Mouse (Mus musculus): Measurements from ENCODE around the gene Olfr418.
"Not testable (repeated sequence)": the region's sequence is repeated elsewhere in the genome, so short reads cannot be mapped to it uniquely, and the experiment has no call there.

Olfr418 gene

DNA sequence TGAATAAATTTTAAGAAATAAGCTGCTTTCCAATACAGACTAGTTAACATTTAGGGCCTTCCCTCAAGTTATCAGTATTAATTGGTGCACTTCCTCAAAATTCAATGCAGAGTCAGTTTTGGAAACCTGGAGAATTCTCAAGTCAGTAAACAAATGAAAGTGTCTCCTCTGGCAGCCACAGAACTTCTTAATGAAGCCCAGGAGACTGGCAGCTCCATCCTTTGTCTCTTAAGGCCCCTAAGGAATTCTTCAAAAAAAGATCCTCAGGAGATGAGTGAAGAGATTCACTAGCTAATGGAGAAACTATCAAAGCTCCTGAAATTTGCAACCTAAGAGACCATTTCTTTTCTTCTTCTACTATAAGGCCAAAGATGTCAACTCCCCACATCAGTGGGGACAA lies at the start of gene Olfr418:
Gene Olfr418 (plus strand): TSS at position 301 of the 400 bp plus-strand sequence.
- no peak for DNase-seq (ENCODE audit: low read depth, low spot score)

DNA sequence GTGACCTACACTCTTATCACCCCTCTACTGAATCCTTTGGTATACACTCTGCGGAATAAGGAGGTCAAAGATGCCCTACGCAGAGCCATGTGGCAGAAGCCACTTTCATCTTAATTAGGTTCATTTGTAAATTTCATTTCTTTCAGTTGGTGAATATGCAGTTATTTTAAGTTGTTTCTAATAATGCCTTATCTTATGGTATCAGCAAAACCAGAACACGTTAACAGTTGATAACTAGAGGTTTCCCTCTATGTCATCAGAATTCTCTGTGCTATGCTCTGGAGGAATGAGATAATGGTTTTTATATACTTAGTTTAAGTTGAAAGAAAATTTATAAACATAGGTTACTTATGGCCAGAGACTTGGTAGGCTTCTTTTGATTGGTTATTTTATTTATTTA lies 49.3 kb upstream of the Olfr418 start:
- DNase-seq (ENCODE audit: low read depth, low spot score) = no peak

DNA sequence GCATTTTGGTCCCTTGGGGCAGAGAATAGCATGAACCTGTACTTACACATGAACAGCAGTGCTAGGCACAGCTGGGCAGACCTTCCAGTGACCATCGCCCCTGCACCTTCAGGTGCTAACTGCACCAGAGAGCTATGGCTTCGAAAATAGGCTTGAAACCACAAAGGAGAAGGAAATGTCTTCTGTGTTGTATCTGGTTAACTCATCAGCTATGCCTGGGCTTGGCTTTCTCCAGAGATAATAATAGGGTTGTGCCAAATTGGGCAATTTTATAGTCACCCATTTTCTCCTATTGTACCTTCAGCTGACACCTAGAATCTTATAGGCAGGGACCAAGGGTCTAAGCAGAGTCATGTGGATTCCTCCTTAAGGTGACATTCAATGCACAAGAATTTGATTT lies 38.7 kb upstream of the Olfr418 start, which contains the start of gene Fcer1a:
Gene Fcer1a (minus strand): TSS at position 134 of the 400 bp plus-strand sequence.
- DNase-seq (ENCODE audit: low read depth, low spot score) = no peak

DNA sequence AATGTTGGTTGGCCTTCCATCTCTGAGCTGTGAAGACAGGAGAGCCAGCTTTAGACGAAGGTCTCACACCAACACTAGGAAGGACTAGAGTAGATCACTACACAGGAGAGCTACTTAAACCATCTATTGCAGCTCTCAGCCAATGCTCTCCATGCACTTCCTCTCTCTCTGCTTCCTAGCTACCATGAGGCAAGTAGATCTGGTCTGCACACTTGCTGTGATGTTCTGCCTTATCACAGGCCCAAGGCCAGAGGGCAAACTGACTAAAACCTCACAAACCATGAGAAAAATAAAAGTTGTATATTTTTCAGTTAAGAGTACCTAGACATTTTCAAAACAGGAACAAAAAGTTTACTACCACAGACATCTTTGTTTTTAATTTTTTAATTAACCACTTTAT lies 28.8 kb upstream of the Olfr418 start:
- not testable (repeated sequence) for DNase-seq (ENCODE audit: low read depth, low spot score)

DNA sequence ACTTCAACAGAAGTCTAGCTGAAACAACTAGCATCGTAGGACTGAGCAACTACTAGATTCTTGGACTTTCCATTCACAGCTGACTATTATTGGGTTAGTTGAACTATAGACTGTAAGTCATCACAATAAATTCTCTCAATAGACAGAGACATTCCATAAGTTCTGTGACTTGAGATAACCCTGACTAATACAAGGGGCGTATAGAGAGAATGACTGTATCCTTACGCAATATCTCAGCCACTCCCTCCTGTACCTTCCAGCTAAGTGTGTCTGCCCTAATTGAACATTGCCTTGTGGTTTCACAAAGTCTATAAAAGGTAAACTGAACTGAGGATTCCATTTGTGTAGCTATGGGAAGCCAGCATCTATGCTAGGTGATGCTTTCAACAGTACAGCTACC lies 15.9 kb upstream of the Olfr418 start:
- no peak for DNase-seq (ENCODE audit: low read depth, low spot score)

DNA sequence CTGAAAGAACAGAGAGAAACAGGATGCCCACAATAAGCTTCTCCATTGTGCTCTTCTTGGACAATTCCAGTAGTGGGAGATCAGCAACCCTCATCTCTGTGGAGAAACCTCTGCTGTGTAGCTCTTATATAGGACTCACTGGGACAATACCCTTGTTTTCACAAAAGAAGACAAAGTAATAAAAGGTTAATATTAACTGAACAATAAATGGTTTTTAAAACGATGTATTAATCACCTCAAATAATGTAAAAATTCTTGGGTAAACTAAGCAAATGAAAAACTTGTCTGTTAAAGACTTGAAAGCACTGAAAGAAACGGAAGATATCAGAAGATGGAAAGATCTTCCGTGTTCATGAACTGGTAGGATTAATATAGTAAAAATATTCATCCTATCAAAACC lies 11.9 kb downstream of the Olfr418 start, which contains the start of gene Mptx2:
Gene Mptx2 (minus strand): TSS at position 101 of the 400 bp plus-strand sequence.
- DNase-seq (ENCODE audit: low read depth, low spot score) = no peak

DNA sequence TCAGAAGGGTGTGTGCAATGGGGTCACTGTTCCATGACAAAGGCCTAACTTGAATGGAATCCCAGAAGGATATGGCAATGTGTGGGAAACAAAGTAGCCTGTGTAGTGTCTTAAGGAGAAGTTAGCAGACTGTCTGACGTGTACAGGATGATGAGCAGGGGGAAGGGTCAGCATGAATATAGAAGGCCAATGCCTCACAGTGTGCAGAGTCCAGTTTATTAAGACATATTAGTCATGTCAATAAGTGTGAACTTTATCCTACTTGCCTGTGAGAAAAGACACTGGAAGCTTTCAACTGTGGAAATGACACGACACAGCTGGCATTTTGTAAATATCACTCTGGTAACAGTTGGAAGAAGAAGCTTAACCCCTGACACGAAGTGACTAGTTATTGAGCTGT lies 37.0 kb downstream of the Olfr418 start:
- DNase-seq (ENCODE audit: low read depth, low spot score) = not testable (repeated sequence)

DNA sequence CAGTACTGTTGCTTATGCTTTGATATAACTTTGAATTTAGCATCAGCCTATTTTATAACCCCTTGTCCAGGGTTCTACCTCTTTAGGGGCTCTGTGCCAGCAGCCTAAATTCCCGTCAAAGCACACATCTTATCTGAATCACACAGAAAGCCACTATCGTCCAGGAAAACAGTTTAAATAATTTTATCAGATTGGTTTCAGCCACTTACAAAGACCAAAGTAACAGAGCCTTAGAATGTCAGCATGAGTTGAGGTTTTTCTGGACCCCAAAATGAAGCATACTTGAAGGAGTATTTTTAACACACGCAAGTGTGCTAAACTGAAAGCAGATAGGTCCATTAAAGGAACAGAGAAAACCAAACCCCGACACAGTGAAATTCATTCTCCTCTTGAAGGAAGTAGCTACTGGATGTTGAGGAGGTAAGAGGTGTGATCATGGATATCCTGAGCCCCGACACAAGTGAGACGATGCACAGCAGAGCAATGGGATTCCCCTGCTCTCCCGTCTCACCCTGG lies 47.8 kb downstream of the Olfr418 start:
- not testable (repeated sequence) for DNase-seq (ENCODE audit: low read depth, low spot score)

DNA sequence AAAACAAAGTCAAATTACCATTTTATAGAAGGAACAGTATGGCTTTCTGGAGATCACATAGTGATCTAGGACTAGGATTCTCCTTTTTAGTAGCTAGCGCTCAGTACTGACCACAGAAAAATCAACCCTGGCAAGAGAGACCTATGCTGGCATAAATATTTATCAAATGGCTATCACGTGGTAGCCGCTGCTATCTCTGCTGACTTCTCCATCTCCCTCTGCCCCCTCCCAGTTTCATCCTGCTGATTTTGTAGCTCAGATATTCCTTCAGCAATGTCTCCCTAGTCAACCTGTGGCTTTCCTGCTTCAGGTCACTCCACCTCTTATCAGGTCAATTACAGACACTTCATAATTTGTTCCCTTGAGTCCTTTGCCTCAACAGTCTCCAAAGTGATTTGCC lies 49.9 kb downstream of the Olfr418 start:
- no peak for DNase-seq (ENCODE audit: low read depth, low spot score)

DNA sequence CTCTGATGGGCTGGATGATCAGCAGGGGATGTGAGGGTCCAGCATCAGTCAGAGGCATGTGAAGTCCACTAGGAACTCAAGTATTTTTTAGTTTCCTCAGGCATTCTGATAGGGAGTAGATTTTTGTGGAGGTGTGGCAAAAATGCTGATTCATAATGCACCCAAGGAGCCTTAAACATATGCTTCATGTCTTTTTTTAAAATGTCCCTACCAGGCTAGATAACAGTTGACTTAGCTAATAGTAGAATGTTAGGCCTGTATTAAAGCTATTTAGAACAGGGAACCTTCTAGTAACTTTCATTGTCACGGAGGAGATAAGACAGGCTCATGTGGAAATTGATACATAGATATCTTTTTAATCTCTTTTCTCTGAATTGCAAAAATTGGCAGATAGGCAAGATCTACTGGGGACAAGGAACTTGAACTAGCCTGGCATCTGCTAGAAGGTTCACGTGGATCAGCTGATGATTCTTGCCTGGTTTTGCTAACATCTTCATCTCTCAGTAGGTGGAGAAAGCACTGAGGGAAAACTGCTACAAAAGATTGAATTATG lies 52.2 kb downstream of the Olfr418 start:
- DNase-seq (ENCODE audit: low read depth, low spot score) = no peak

DNA sequence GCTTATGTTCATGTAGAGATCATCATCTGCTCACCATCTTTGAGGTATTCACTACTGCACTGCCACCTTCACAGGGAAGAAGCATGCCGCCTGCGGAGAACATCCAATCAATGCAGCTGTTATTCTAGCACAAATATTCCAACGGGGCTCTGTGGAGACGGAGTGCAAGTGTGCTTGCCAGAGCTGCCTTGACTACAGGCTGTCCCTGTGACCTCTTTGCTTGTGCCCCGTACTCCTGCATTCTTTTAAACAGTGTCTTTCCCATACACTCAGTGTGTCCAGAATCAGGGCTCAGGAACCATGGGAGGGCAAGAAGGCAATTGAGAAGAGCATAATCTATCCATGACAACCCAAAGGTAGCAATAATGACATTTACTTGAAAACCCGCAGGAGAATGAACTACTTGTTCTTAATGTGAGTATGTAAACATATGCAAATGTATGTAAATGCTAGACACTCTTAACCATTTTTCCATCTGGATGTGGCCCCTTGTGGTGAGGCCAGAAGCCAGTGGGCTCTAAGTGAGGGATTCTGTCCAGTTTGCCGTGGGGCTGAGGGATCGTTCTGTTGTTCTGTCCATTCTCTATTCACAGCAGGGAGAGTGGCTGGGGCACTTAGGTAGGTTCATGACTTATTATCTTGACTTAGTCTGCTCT lies 55.9 kb downstream of the Olfr418 start:
- no peak for DNase-seq (ENCODE audit: low read depth, low spot score)

DNA sequence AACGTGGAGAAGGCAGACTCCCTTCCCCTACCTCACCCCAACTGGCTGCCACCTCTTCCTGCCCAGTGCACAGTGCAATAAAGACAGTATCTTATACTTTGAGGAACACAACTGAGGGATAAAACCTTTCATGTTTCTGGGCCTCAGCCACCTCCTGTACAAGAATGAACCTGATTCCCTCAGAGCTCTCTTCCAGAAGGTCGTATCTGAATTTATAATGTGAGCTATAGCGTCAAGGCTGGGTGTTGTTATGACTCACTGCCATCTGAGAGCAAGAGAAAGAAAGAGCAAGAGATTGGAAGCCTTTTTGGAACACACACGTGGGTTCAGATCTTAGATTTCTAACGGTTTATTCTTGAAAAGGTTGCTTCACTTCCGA lies 56.4 kb downstream of the Olfr418 start:
- DNase-seq (ENCODE audit: low read depth, low spot score) = no peak

Data from retina, adult 2 months (tissue).